Mouse (Mus musculus): ENCODE results near the gene Fhl5. TPM values are rescaled to one million over a fixed set of nuclear protein-coding genes. Genes with fewer than 3 reads are reported as not detected.
"Not testable (repeated sequence)": the region's sequence is repeated elsewhere in the genome, so short reads cannot be mapped to it uniquely, and the experiment has no call there.

The Fhl5 gene
- total and polyA plus RNA-seq, 2 experiments from 2014 or later, result 0.16 to 0.18 TPM

DNA sequence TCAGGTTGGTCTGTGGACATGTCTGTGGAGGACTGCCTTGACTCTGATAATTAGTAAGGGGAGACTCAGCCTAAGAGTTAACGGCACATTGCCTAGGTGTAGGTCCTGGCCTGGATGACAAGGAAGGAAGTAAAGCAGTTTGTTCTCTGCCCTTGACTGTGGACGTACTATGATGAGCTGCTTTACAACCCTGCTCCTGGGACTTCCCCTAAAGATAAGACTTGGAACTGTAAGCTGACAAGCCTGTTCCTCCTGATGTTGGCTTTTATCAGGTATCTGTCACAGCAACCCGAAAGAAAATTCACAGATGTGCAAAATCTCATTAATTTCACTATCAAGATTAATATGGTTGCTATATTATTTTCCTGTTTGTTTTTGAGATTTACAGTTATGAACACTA lies 24.5 kb upstream of the Fhl5 start:
- Histone ChIP-seq H3K4me3 (ENCODE audit: low read length) (no peak overlapping the region), H3K9me3 (ENCODE audit: low read length) (no peaks in the 10 kb centered on the region), H3K9ac (replicated peaks; ENCODE audit: low read length) (no peak overlapping the region), H3K4me1 (ENCODE audit: insufficient read depth, low read length) (no peaks in the 10 kb centered on the region), H3K27me3 (ENCODE audit: insufficient read depth, low read length) (no peaks in the 10 kb centered on the region), H3K36me3 (ENCODE audit: insufficient read depth, low read length) (peaks cover 34% of the 10 kb centered on the region), H3K27ac (no peak overlapping the region), H3K4me2 (ENCODE audit: low read depth, low read length) (no peak overlapping the region)
- DNase-seq (ENCODE audit: low spot score) (no peak), ATAC-seq (no peak)
- TF ChIP-seq CTCF (IDR thresholded peaks at IDR 0.05; ENCODE audit: low read depth), result no peak
- 98% methylated on average over 3 of the region's 3 CpGs for WGBS

DNA sequence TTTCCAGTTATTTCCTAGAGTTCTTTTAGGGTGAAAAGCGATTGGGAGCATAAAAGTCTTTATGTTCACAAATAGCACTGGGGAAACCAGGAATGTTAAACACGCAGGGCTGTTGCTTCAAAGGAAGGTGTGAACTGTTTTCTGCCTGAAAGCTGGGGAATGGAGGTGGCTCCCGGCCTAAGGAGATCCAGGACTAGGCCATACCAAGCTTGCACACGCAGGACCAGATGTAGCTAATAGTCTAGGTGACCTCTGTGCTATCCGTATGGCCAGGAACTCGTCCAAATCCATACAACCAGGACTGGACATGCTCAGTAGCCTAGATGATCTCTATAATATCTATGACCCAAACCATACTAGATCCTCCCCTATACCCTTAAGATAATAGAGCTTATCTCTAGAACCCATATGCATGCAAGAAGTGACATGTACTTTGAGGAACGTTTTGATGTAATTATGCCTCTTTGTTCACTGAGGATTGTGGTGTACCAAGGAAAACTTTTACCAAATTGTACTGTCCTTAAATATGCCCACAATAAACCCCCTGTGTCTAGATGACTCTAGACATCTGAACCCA lies 15.2 kb upstream of the Fhl5 start:
- Histone ChIP-seq H3K9me3 (ENCODE audit: low read length) (no peaks in the 10 kb centered on the region), H3K9ac (replicated peaks; ENCODE audit: low read length) (no peak overlapping the region), H3K27me3 (ENCODE audit: insufficient read depth, low read length) (no peaks in the 10 kb centered on the region), H3K4me3 (ENCODE audit: low read length) (no peak overlapping the region), H3K27ac (no peak overlapping the region), H3K4me1 (ENCODE audit: insufficient read depth, low read length) (no peaks in the 10 kb centered on the region), H3K36me3 (ENCODE audit: insufficient read depth, low read length) (peaks cover 25% of the 10 kb centered on the region; the same call in 1 of the 2 replicates), H3K4me2 (ENCODE audit: low read depth, low read length) (no peak overlapping the region)
- no peak for TF ChIP-seq CTCF (IDR thresholded peaks at IDR 0.05; ENCODE audit: low read depth)
- ATAC-seq, result no peak
- WGBS, result 94% methylated on average over 7 of the region's 7 CpGs
- no peak for DNase-seq (ENCODE audit: low spot score)

DNA sequence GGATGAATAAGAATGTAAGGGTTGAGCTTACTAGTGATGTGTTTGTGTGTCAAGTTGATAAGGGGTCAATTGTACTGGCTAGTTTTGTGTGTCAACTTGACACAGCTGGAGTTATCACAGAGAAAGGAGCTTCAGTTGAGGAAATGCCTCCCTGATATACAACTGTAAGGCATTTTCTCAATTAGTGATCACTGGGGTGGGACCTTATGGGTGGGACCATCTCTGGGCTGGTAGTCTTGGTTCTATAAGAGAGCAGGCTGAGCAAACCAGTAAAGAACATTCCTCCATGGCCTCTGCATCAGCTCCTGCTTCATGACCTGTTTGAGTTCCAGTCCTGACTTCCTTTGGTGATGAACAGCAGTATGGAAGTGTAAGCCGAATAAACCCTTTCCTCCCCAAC lies 7.0 kb downstream of the Fhl5 start:
- H3K9ac ChIP-seq (replicated peaks; ENCODE audit: low read length); ATAC-seq; H3K4me1 ChIP-seq (ENCODE audit: insufficient read depth, low read length); H3K4me2 ChIP-seq (ENCODE audit: low read depth, low read length); H3K27ac ChIP-seq; H3K36me3 ChIP-seq (ENCODE audit: insufficient read depth, low read length); H3K27me3 ChIP-seq (ENCODE audit: insufficient read depth, low read length); H3K4me3 ChIP-seq (ENCODE audit: low read length); H3K9me3 ChIP-seq (ENCODE audit: low read length); DNase-seq (ENCODE audit: low spot score): not testable (repeated sequence)
- 73% methylated on average over 1 of the region's 1 CpGs for WGBS

DNA sequence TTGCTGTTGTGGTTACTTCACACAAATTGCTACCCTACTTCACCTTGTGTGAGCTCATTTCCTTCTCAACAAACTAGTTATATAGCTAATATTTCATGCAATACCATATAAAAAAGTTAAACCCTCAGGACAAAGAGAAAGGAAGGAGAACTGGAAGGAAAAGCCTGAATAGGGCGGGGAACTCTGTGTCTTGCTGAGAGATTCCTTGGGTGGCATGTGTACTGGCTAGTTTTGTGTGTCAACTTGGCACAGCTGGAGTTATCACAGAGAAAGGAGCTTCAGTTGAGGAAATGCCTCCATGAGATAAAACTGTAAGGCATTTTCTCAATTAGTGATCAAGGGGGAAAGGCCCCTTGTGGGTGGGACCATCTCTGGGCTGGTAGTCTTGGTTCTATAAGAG lies 8.9 kb downstream of the Fhl5 start:
- 86% methylated on average over 1 of the region's 1 CpGs for WGBS
- not testable (repeated sequence) for H3K9me3 ChIP-seq (ENCODE audit: low read length); H3K36me3 ChIP-seq (ENCODE audit: insufficient read depth, low read length); H3K4me1 ChIP-seq (ENCODE audit: insufficient read depth, low read length); H3K27ac ChIP-seq; DNase-seq (ENCODE audit: low spot score); ATAC-seq; H3K4me2 ChIP-seq (ENCODE audit: low read depth, low read length); H3K27me3 ChIP-seq (ENCODE audit: insufficient read depth, low read length); H3K9ac ChIP-seq (replicated peaks; ENCODE audit: low read length); H3K4me3 ChIP-seq (ENCODE audit: low read length)

DNA sequence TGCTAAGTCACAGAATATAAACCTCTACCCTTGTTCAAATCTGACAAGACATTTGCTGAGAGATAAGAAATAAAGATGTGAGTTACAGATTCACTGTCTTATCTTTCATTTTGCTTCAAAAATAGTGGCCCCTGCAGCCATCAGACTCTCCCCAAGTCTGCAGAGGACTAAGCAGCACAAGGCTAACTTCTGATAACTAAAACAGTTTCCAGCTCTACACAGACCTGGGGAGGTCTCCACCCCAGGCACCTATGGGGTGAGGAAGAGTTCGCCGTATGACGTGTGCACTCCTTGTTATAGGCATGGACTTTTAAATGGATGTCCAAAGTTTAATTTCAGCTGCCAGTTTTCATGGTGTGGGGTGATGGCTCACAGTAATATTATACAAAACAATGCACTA lies 10.1 kb downstream of the Fhl5 start:
- no peak for ATAC-seq

DNA sequence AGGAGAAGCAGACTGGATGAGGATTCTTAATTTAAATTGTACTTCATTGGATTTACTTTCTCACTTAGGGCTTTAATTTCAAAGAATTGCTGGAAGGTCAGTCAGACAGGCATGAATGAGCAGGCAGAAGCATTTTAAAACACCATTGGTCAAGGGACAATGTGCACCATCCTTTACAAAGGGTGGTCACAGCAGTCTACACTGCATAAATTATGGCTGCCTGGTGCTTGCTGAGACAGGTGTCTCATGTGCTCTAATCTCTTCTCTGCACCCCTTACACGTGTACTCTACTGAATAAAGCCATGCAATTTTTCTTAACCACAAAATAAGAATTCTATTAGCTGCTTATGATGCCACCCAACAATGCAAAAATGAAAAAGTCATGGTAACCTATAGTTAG lies 15.1 kb downstream of the Fhl5 start:
- ATAC-seq, result no peak
- Histone ChIP-seq H3K36me3 (ENCODE audit: insufficient read depth, low read length) (no peaks in the 10 kb centered on the region), H3K9ac (replicated peaks; ENCODE audit: low read length) (no peak overlapping the region), H3K27ac (no peak overlapping the region), H3K9me3 (ENCODE audit: low read length) (no peaks in the 10 kb centered on the region), H3K4me2 (ENCODE audit: low read depth, low read length) (no peak overlapping the region), H3K4me1 (ENCODE audit: insufficient read depth, low read length) (no peaks in the 10 kb centered on the region), H3K4me3 (ENCODE audit: low read length) (no peak overlapping the region), H3K27me3 (ENCODE audit: insufficient read depth, low read length) (no peaks in the 10 kb centered on the region)
- 2% methylated on average over 1 of the region's 1 CpGs for WGBS
- no peak for TF ChIP-seq CTCF (IDR thresholded peaks at IDR 0.05; ENCODE audit: low read depth)
- DNase-seq (ENCODE audit: low spot score), result no peak

More for the DNA sequence above, 10.1 kb downstream of the Fhl5 start:
- no peaks in the 10 kb centered on the region for H3K27me3 ChIP-seq (ENCODE audit: insufficient read depth, low read length)
- no peak overlapping the region for H3K9ac ChIP-seq (replicated peaks; ENCODE audit: low read length)
- no peak for TF ChIP-seq CTCF (IDR thresholded peaks at IDR 0.05; ENCODE audit: low read depth)
- H3K9me3 ChIP-seq (ENCODE audit: low read length), result no peaks in the 10 kb centered on the region
- no peak overlapping the region for H3K27ac ChIP-seq
- H3K36me3 ChIP-seq (ENCODE audit: insufficient read depth, low read length), result no peaks in the 10 kb centered on the region
- no peak overlapping the region for H3K4me2 ChIP-seq (ENCODE audit: low read depth, low read length)
- no peak for DNase-seq (ENCODE audit: low spot score)
- WGBS, result 90% methylated on average over 3 of the region's 3 CpGs
- H3K4me1 ChIP-seq (ENCODE audit: insufficient read depth, low read length), result no peaks in the 10 kb centered on the region
- H3K4me3 ChIP-seq (ENCODE audit: low read length), result no peak overlapping the region

DNA sequence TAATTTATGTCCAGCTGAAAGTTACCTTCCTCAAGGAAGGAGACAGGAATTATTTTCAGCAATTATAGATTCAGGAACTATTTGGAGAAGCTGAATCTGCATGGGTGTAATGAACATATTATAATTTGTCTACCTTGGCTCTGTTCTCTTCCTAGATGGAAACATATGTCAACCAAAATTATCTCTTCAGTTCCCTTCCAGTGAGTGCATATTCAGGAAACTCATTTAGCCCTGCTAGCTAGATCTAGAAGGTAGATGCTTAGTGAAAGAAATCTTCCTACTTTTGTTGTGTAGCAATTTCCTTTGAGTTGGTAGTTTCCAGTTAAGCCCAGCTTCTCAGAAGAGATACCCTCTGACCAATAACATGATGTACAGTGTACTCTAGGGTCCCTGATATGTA lies 20.7 kb downstream of the Fhl5 start:
- DNase-seq (ENCODE audit: low spot score) (no peak), ATAC-seq (no peak)
- Histone ChIP-seq H3K27me3 (ENCODE audit: insufficient read depth, low read length) (no peaks in the 10 kb centered on the region), H3K4me1 (ENCODE audit: insufficient read depth, low read length) (no peaks in the 10 kb centered on the region), H3K36me3 (ENCODE audit: insufficient read depth, low read length) (no peaks in the 10 kb centered on the region), H3K27ac (no peak overlapping the region), H3K9me3 (ENCODE audit: low read length) (no peaks in the 10 kb centered on the region), H3K4me3 (ENCODE audit: low read length) (no peak overlapping the region), H3K9ac (replicated peaks; ENCODE audit: low read length) (no peak overlapping the region), H3K4me2 (ENCODE audit: low read depth, low read length) (no peak overlapping the region)
- TF ChIP-seq CTCF (IDR thresholded peaks at IDR 0.05; ENCODE audit: low read depth), result no peak
